Mouse (Mus musculus) splenic B cell, adult 2 months (primary cell): ENCODE measurements around the gene Tspan5.

Experiments
- DNase-seq: peaks from one replicate; pipeline ENCODE4 v3.0.0-alpha.2; 2011; ENCODE audit warnings: low read depth, low spot score
- H3K27me3 ChIP-seq: 2 replicates; pipeline ENCODE4 v1.6.1; 2012; ENCODE audit warnings: mild to moderate bottlenecking, low read length, moderate library complexity, mixed read lengths; ENCODE audit not compliant: control insufficient read depth, poor library complexity, insufficient read depth, severe bottlenecking
- H3K36me3 ChIP-seq: 2 replicates; pipeline ENCODE4 v1.6.1; 2012; ENCODE audit warnings: mild to moderate bottlenecking, low read length, moderate library complexity, mixed read lengths; ENCODE audit not compliant: control insufficient read depth, poor library complexity, insufficient read depth, severe bottlenecking

Gene Tspan5

DNA sequence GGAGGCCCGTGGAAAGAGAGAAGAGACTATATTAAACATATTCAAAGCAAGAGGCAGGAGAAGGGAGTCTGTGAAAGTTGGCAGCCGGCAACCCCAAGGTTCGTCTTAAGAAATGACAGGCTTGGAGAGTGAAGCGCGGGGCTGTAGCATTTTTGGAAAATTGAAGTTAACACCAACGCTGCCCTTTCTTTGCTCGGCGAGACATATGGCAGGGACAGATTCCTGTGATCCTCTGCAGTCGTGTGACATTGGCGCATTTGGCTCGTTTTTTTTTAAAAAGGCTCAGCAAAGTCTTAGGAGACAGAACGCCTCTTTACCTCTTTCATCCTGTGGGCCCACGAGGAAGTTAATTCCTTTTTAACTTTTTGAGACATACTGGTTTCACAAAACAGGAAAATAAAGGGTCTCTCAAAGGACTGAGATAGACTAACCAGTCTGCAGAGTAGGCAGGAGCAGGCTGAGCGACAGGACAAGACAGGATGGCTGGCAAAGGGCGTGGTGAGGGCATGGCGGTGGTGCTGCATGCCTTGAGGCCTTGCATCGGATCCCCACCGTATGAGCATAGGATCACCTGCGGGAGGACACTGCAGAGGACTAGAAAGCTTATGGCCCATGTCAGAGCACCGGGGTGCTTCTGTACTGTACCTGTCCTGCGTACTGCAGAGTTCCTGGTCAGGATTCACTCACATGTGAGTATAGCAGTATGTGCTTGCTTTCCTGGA lies 60.9 kb downstream of the Tspan5 start:
- DNase-seq: no peak
- H3K36me3 ChIP-seq: no peaks in the 10 kb centered on the region
- H3K27me3 ChIP-seq: no peaks in the 10 kb centered on the region

DNA sequence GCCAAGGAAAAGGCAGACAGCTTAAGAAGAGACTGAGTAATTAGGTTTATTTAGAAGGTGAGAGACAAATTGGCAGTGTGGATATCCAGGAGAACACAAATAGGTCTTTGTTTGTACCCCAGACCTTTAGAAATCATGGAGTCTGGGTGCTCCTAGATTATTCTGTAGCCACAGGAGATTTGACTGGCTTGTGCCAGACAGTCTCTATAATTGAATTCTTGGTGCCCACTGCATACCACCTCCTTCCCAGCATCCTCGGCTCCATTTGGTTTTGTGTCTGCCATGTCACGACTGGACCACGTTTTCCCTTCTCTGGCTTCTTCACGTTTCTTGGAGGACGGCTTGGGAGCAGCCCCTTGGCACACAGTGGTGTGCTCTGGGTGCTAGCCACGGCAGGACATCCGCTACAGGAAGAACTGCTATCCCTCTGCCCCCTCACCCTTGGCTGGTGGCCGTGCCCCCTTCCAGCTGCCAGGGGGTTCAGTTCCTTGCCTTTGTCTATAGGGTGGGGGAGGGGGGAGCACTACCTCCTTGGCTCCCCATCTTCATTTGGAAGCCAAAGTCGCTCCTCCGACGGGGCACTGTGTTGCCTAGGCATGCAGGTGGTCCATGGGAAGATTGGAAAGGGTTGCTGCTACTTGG lies 61.6 kb downstream of the Tspan5 start:
- no peaks in the 10 kb centered on the region for H3K27me3 ChIP-seq
- H3K36me3 ChIP-seq: no peaks in the 10 kb centered on the region
- no peak for DNase-seq

DNA sequence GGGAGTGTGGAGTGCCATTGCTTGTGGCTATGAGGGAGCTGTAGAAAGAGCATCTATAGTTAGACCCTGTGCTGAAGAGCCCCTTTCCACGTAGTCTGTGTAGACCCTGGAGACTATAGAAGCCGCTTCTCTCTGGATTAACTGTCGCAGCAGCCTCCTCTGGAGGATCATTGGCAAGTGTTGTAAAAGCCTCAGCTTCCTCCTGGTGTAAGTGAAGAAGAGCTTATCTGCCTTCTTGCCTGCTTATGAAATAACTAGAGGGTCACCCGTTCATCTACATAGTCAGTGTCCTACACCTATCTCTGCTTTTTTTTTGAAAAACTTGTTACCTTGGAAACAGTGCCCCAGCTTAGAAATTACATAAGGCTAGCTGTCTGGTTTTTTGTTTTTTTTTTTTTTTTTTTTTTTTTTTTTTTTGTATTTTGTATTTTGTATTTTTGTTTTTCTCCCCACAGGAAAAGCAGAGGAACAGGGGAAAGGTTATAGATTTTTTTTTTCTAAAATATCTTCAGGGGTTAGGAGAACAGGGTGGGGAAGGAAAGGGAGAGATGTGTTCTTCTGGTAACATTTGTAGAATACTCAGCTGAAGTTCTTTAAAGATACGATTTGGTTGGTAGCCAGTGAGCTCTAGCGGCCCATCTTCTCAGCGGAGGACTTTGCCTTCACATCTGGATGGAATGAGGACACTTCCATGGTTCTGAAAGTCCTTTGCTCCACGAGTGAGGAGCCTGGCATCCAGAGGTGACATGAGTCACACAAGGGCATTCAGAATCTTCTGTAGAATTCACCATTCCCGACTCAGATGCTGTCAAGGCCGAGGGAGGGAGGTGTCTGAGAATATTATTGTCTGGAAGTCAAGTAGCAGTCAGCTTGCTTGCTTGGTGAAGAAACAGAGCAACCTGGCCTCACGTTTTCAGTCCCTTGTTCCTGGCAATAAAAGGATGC lies 62.4 kb downstream of the Tspan5 start:
- DNase-seq: no peak
- H3K27me3 ChIP-seq: no peaks in the 10 kb centered on the region
- no peaks in the 10 kb centered on the region for H3K36me3 ChIP-seq

GRCm38 (mm10) chr3:138807795-138808194 lies 65.8 kb downstream of the Tspan5 start:
- Histone ChIP-seq H3K36me3 (no peaks in the 10 kb centered on the region), H3K27me3 (no peaks in the 10 kb centered on the region)
- DNase-seq: no peak

- DNase-seq: no peak
- Histone ChIP-seq H3K27me3 (no peaks in the 10 kb centered on the region), H3K36me3 (no peaks in the 10 kb centered on the region)
Observed at GRCm38 (mm10) chr3:138809509-138809908, 67.5 kb downstream of the Tspan5 start.

- no peaks in the 10 kb centered on the region for H3K27me3 ChIP-seq
- no peak for DNase-seq
- no peaks in the 10 kb centered on the region for H3K36me3 ChIP-seq
Observed at GRCm38 (mm10) chr3:138812565-138812964, 70.6 kb downstream of the Tspan5 start.

GRCm38 (mm10) chr3:138813139-138813810 lies 71.3 kb downstream of the Tspan5 start:
- no peaks in the 10 kb centered on the region for H3K36me3 ChIP-seq
- DNase-seq: no peak
- H3K27me3 ChIP-seq: no peaks in the 10 kb centered on the region

- H3K27me3 ChIP-seq: no peaks in the 10 kb centered on the region
- no peak for DNase-seq
- H3K36me3 ChIP-seq: no peaks in the 10 kb centered on the region
Observed at GRCm38 (mm10) chr3:138814457-138814856, 72.5 kb downstream of the Tspan5 start.

DNA sequence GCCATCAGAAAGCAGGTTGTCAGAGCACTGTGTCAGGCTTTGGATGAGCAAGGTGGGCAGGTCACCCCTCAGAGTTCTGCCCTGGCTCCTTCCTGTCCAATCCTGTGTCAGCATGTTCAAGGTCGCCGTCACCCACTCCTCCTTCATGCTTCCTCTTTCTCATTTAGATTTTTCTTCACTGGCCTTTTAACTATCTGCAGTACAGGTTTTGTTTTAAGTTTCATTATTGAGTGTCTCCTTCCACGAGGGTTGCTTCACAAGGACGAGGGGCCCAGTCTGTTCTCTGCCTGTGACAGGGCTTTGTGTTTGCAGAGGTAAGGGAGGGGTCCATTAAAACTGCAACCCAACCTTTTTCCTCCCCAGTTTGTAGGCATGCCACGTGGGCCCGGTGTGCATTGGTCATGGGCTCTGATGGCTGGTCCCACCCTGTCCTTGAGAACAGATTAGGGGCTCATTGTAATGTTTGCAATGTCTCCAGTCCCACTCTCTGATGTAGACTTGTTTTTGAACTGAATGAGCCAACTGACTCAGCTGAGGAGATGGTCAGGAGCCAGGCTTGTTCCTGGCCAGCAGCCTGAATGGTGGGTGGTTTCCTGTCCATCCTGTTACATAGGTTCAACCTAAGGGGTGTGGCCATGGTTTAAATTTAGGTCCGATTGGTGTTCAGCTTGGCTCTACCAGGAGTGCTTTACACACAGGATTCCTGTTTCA lies 73.3 kb downstream of the Tspan5 start:
- no peaks in the 10 kb centered on the region for H3K27me3 ChIP-seq
- no peak for DNase-seq
- no peaks in the 10 kb centered on the region for H3K36me3 ChIP-seq

GRCm38 (mm10) chr3:138816888-138817656 lies 75.1 kb downstream of the Tspan5 start:
- H3K27me3 ChIP-seq: no peaks in the 10 kb centered on the region

DNA sequence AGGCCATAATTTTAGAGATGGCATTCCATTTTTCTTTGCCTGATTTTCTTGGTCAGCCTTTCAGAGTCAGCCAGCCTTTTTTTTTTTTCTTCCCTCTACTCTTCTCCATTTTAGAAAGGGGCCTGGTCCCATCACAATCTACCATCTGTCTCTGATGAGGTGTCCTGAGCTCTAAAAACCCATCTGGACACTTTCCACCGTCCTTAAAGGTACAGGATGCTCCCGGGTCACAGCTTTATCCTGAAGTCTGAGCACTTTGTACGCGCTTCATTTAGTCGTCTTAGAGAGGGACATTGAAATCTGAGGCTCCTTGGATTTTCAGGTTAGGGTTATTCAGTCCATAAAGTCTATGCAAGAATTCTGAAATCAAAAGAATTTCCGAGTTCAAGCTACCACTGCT lies 77.9 kb downstream of the Tspan5 start:
- H3K36me3 ChIP-seq: no peaks in the 10 kb centered on the region
- no peaks in the 10 kb centered on the region for H3K27me3 ChIP-seq
- DNase-seq: no peak

More at GRCm38 (mm10) chr3:138816888-138817656, 75.1 kb downstream of the Tspan5 start:
- H3K36me3 ChIP-seq: no peaks in the 10 kb centered on the region
- DNase-seq: no peak

GRCm38 (mm10) chr3:138820296-138820695 lies 78.3 kb downstream of the Tspan5 start:
- Histone ChIP-seq H3K36me3 (no peaks in the 10 kb centered on the region), H3K27me3 (no peaks in the 10 kb centered on the region)
- DNase-seq: no peak

- DNase-seq: no peak
- Histone ChIP-seq H3K27me3 (no peaks in the 10 kb centered on the region), H3K36me3 (no peaks in the 10 kb centered on the region)
Observed at GRCm38 (mm10) chr3:138821886-138822445, 80.0 kb downstream of the Tspan5 start.
